Mouse (Mus musculus) limb, embryonic 14.5 days (tissue): ENCODE measurements around the gene Dennd1a. TPM values are rescaled to one million over a fixed set of nuclear protein-coding genes. Genes with fewer than 3 reads are reported as not detected.

Experiments used
- ATAC-seq: fragments of 200-750 bp; cut with Nextera tagmentation; 2 replicates; pipeline ENCODE4 v1.8.0; 2017; ENCODE audit warnings: low read depth, moderate number of reproducible peaks, moderate TSS enrichment; ENCODE audit not compliant: low FRiP score
- DNase-seq: peaks from one replicate; pipeline ENCODE4 v3.0.0-alpha.2; 2015; ENCODE audit warnings: low spot score
- H3K27ac ChIP-seq: fragments of 300-500 bp; sonication (generic); replicated peaks from 2 replicates; pipeline ENCODE4 v1.5.1; 2014; ENCODE audit warnings: low read depth, mild to moderate bottlenecking, low read length, moderate library complexity, mixed read lengths
- H3K27me3 ChIP-seq: fragments of 300-500 bp; sonication (generic); 2 replicates; pipeline ENCODE4 v1.6.1; 2014; ENCODE audit warnings: low read length, mixed read lengths; ENCODE audit not compliant: control insufficient read depth, insufficient read depth
- H3K36me3 ChIP-seq: fragments of 300-500 bp; sonication (generic); 2 replicates; pipeline ENCODE4 v1.6.1; 2014; ENCODE audit warnings: mild to moderate bottlenecking, low read length, moderate library complexity, mixed read lengths; ENCODE audit not compliant: control insufficient read depth, insufficient read depth
- H3K4me1 ChIP-seq: fragments of 300-500 bp; sonication (generic); 2 replicates; pipeline ENCODE4 v1.6.1; 2014; ENCODE audit warnings: antibody characterized with exemption, low read length, mixed read lengths; ENCODE audit not compliant: control insufficient read depth, insufficient read depth
- H3K4me2 ChIP-seq: fragments of 300-500 bp; sonication (generic); replicated peaks from 2 replicates; pipeline ENCODE4 v1.6.1; 2014; ENCODE audit warnings: low read depth, mild to moderate bottlenecking, low read length, moderate library complexity; ENCODE audit not compliant: severe bottlenecking
- H3K4me3 ChIP-seq: fragments of 300-500 bp; sonication (generic); replicated peaks from 2 replicates; pipeline ENCODE4 v1.5.1; 2014; ENCODE audit warnings: low read length
- H3K9ac ChIP-seq: fragments of 300-500 bp; sonication (generic); 2 replicates; pipeline ENCODE4 v1.6.1; 2014; ENCODE audit warnings: mild to moderate bottlenecking, low read depth, low read length, moderate library complexity; ENCODE audit not compliant: severe bottlenecking
- H3K9me3 ChIP-seq: fragments of 300-500 bp; sonication (generic); 2 replicates; pipeline ENCODE4 v1.6.1; 2016; ENCODE audit warnings: low read length; ENCODE audit not compliant: control insufficient read depth
- POLR2A ChIP-seq: fragments of 200-500 bp; IDR thresholded peaks from 2 replicates; pipeline ENCODE4 v1.8.0; 2012; ENCODE audit warnings: inconsistent platforms, mild to moderate bottlenecking, moderate library complexity, borderline replicate concordance; ENCODE audit not compliant: insufficient read depth, insufficient read length; ENCODE audit errors: extremely low read depth
- WGBS: fragments of 180-500 bp; shearing (Covaris S2); extraction: QIAGEN DNeasy Blood & Tissue Kit; methylation state at CpG from one replicate; pipeline ENCODE4 v1.1.7; 2014; 5-methylcytosine and 5-hydroxymethylcytosine counted together
- polyA plus RNA-seq, 2 experiments: library from polyadenylated mRNA; depleted of rRNA in 1 of 2; stranded (reverse) in 1 of 2; unstranded in 1 of 2; fragments of >200 nt; fragmentation: Nextera tagmentation in 1 of 2; extraction: Ambion mirVana in 1 of 2; gene quantifications; 2 replicates each; pipeline versions ENCODE4 v1.2.1 to v1.2.3; 2012 to 2014

Gene Dennd1a
- polyA plus RNA-seq, 2 experiments: 11.8 to 22.9 TPM

DNA sequence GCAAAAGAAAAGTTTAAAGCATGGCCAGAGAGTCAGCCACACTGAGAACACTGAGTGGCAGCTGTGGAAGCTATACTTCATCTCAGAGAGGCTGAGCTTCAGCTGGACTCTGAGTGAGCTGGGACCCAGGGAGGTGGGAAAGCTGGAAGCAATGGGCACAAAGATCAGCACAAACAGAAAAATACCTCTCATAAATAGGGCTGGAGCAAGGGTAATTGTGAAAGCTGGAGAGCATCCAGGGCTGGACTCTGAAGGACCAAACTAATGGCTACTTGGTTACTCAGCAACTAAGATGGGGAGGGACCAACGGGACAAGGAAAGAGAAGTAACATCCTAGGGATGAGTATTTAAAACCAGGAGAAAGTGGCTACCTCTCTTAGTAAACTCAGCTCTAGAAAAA lies 225.0 kb downstream of the Dennd1a start:
- TF ChIP-seq POLR2A: no peak
- no peak for ATAC-seq
- Histone ChIP-seq H3K27ac (no peak overlapping the region), H3K4me3 (no peak overlapping the region), H3K4me1 (peaks cover 2% of the 10 kb centered on the region; the same call in 1 of the 2 replicates), H3K9ac (no peak overlapping the region), H3K36me3 (no peaks in the 10 kb centered on the region), H3K4me2 (no peak overlapping the region), H3K9me3 (no peaks in the 10 kb centered on the region), H3K27me3 (no peaks in the 10 kb centered on the region)
- 68% methylated on average over 1 of the region's 1 CpGs for WGBS
- no peak for DNase-seq

DNA sequence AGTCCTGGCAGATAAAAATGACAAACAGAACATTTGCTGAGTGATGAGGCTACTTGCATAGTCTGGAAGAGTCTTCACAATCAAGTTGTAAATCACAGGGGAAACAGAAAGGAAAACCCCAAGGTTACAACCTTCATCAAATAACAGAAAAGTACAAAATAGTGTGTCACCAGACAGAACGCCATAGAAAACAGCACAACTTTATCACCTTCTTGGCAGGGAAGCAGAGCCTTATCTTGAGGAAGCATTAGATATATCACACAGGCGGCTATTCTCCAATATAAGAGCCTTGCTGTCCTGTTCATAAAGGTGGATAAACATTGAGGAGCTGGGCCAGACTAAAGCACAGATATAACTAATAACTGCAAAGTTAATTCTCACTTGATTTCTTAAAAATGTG lies 225.7 kb downstream of the Dennd1a start:
- H3K36me3 ChIP-seq: no peaks in the 10 kb centered on the region
- no peak for DNase-seq
- no peaks in the 10 kb centered on the region for H3K27me3 ChIP-seq
- H3K9ac ChIP-seq: no peak overlapping the region
- no peaks in the 10 kb centered on the region for H3K9me3 ChIP-seq
- ATAC-seq: no peak
- no peak for TF ChIP-seq POLR2A
- H3K4me3 ChIP-seq: no peak overlapping the region
- 55% methylated on average over 2 of the region's 2 CpGs for WGBS
- H3K4me2 ChIP-seq: no peak overlapping the region
- no peak overlapping the region for H3K27ac ChIP-seq
- no peaks in the 10 kb centered on the region for H3K4me1 ChIP-seq

DNA sequence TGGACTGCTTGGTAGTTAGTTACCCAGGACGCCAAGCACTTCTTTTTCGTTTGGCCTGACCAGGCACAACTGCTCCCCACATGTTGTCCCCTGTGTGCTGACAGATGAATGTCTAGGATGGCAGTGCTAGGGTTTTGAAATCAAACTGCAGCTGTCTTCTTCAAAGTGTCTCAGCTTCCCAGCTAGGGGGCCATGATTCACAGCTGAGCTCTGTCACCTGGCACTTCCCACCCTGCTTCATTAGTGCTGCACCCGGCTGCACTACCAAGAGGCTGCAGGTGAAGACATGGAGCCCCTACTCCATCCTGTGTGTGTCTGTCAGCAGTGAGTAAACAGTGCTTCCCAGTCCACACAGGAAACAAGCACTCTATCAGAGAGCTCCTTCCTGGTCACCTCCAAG lies 234.8 kb downstream of the Dennd1a start:
- no peak overlapping the region for H3K4me2 ChIP-seq
- DNase-seq (no peak), ATAC-seq (no peak)
- H3K4me3 ChIP-seq: no peak overlapping the region
- no peaks in the 10 kb centered on the region for H3K27me3 ChIP-seq
- no peaks in the 10 kb centered on the region for H3K9me3 ChIP-seq
- WGBS: 27% methylated on average over 3 of the region's 3 CpGs
- H3K4me1 ChIP-seq: no peaks in the 10 kb centered on the region
- H3K36me3 ChIP-seq: no peaks in the 10 kb centered on the region
- H3K27ac ChIP-seq: no peak overlapping the region
- no peak overlapping the region for H3K9ac ChIP-seq
- no peak for TF ChIP-seq POLR2A

DNA sequence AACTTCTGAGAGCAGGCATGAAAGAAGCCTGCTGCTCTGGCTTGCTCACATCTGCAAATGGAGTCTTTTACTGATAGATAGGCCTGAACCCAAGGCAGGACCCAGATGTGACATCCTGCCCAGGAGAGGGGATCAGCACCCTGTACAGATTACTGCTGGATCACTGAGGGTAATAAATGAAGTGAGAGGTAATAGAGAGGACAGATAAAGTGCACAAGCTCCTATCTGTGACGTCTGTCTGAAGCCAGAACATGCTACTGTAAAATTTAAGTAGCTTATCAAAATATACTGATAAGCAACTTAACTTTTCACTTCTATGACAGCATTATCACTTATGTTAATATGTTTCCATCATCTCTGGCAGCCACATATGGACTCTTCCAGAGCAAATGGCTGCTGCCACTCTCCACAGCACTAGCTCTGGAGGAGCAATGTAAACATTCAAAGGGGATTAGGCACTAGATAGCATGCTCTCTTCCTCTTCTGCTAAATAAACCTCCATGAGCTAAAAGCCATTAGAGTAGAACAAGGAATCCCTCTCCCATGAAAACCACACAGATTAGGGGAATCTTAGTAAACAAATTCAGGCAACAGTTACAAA lies 235.6 kb downstream of the Dennd1a start:
- no peak overlapping the region for H3K27ac ChIP-seq
- H3K4me2 ChIP-seq: no peak overlapping the region
- H3K4me3 ChIP-seq: no peak overlapping the region
- no peaks in the 10 kb centered on the region for H3K4me1 ChIP-seq
- H3K27me3 ChIP-seq: no peaks in the 10 kb centered on the region
- WGBS: 22% methylated on average over 1 of the region's 1 CpGs
- no peak for DNase-seq
- H3K9ac ChIP-seq: no peak overlapping the region
- no peak for TF ChIP-seq POLR2A
- no peak for ATAC-seq
- no peaks in the 10 kb centered on the region for H3K36me3 ChIP-seq
- no peaks in the 10 kb centered on the region for H3K9me3 ChIP-seq

DNA sequence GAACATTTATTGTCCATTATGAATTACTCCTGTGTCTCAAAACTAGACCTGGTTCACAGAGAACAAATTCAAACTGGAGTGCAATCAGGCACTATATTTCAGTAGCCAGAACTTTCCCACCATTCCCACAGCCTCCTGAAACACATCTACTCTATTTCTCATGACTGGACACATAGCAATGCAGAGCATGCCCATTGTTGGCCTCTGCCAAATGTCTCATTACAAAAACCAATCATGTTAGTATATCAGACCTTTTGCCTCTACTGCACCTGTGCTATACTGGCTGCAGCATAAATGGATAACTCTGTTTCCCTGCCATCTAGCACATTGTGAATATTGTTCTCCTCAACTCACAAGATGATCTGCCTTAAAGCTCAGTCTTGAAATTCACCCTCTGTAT lies 238.2 kb downstream of the Dennd1a start:
- Histone ChIP-seq H3K9ac (no peak overlapping the region), H3K4me3 (no peak overlapping the region), H3K4me1 (no peaks in the 10 kb centered on the region), H3K27ac (no peak overlapping the region), H3K4me2 (no peak overlapping the region), H3K36me3 (no peaks in the 10 kb centered on the region), H3K9me3 (no peaks in the 10 kb centered on the region), H3K27me3 (no peaks in the 10 kb centered on the region)
- TF ChIP-seq POLR2A: no peak
- ATAC-seq: no peak
- no peak for DNase-seq

DNA sequence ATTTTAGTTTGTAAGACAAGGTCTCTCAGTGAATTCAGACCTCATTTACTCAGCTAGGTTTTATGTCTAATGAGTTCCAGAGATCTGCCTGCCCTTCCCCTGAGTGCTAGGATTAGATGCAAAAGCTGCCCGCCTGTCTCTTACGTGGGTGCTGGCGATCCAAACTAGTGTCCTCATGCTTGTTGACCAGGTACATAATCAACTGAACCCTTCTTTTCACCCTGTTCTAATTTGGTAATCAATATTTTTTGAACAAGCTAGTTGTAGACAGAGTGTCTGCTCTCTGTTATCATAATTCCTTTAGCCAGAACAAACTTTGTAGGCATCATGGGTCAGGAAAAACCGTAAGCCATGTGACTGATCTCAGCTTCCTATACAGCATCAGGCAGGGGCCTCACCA lies 241.9 kb downstream of the Dennd1a start:
- WGBS: 77% methylated on average over 4 of the region's 4 CpGs
- H3K27ac ChIP-seq: no peak overlapping the region
- H3K9ac ChIP-seq: no peak overlapping the region
- TF ChIP-seq POLR2A: no peak
- ATAC-seq (no peak), DNase-seq (no peak)
- no peaks in the 10 kb centered on the region for H3K36me3 ChIP-seq
- H3K4me3 ChIP-seq: no peak overlapping the region
- H3K4me1 ChIP-seq: no peaks in the 10 kb centered on the region
- H3K4me2 ChIP-seq: no peak overlapping the region
- H3K9me3 ChIP-seq: no peaks in the 10 kb centered on the region
- H3K27me3 ChIP-seq: no peaks in the 10 kb centered on the region
